Mouse (Mus musculus) heart, embryonic 15.5 days (tissue): ENCODE data around the gene Cd300c. TPM values are rescaled to one million over a fixed set of nuclear protein-coding genes. Genes with fewer than 3 reads are reported as not detected.
A peak's percentile ranks its signal among the peaks of the same experiment; 100 is the strongest.
"Not testable (repeated sequence)": the region's sequence is repeated elsewhere in the genome, so short reads cannot be mapped to it uniquely, and the experiment has no call there.

Experiments used
- ATAC-seq: fragments of 200-750 bp; cut with Nextera tagmentation; replicated peaks from 2 replicates; pipeline ENCODE4 v1.8.0; 2017; ENCODE audit warnings: low read depth, moderate TSS enrichment; ENCODE audit not compliant: insufficient number of reproducible peaks, insufficient read depth, low FRiP score
- H3K27ac ChIP-seq: fragments of 300-500 bp; sonication (generic); 2 replicates; pipeline ENCODE4 v1.5.1; 2015; ENCODE audit warnings: mild to moderate bottlenecking, inconsistent platforms
- H3K27me3 ChIP-seq: fragments of 300-500 bp; sonication (generic); 2 replicates; pipeline ENCODE4 v1.6.1; 2015; ENCODE audit warnings: inconsistent platforms
- H3K36me3 ChIP-seq: fragments of 300-500 bp; sonication (generic); 2 replicates; pipeline ENCODE4 v1.6.1; 2015; ENCODE audit warnings: mild to moderate bottlenecking, inconsistent platforms
- H3K4me1 ChIP-seq: fragments of 300-500 bp; sonication (generic); replicated peaks from 2 replicates; pipeline ENCODE4 v1.6.1; 2015; ENCODE audit warnings: inconsistent platforms
- H3K4me2 ChIP-seq: fragments of 300-500 bp; sonication (generic); 2 replicates; pipeline ENCODE4 v1.6.1; 2015; ENCODE audit warnings: inconsistent platforms, mild to moderate bottlenecking, moderate library complexity
- H3K4me3 ChIP-seq: fragments of 300-500 bp; sonication (generic); 2 replicates; pipeline ENCODE4 v1.5.1; 2015; ENCODE audit warnings: mild to moderate bottlenecking, inconsistent platforms
- H3K9ac ChIP-seq: fragments of 300-500 bp; sonication (generic); 2 replicates; pipeline ENCODE4 v1.6.1; 2015; ENCODE audit warnings: mild to moderate bottlenecking, inconsistent platforms
- H3K9me3 ChIP-seq: fragments of 300-500 bp; sonication (generic); replicated peaks from 2 replicates; pipeline ENCODE4 v1.6.1; 2016; ENCODE audit warnings: inconsistent platforms
- WGBS: fragments of 180-500 bp; shearing (Covaris S2); methylation state at CpG from one replicate; pipeline ENCODE4 v1.1.7; 2015; ENCODE audit warnings: mixed read lengths; 5-methylcytosine and 5-hydroxymethylcytosine counted together
- polyA plus RNA-seq: library from polyadenylated mRNA; unstranded; fragments of >200 nt; fragmentation: Nextera tagmentation; extraction: Ambion mirVana; gene quantifications from 2 replicates; pipeline ENCODE4 v1.2.1, GENCODE M21; 2015

Gene Cd300c
- polyA plus RNA-seq, 1 experiment from 2014 or later, result not detected

- peaks cover 18% of the 10 kb centered on the region for H3K4me1 ChIP-seq
- no peak overlapping the region for H3K4me3 ChIP-seq
- no peak for ATAC-seq
- no peaks in the 10 kb centered on the region for H3K27me3 ChIP-seq
- 77% methylated on average over 5 of the region's 5 CpGs for WGBS
- H3K9ac ChIP-seq, result no peak overlapping the region
- H3K4me2 ChIP-seq, result no peak overlapping the region
- no peak overlapping the region for H3K27ac ChIP-seq
- H3K9me3 ChIP-seq, result no peaks in the 10 kb centered on the region
- H3K36me3 ChIP-seq, result no peaks in the 10 kb centered on the region
Observed at GRCm38 (mm10) chr11:114931041-114931440, 37.9 kb downstream of the Cd300c start.

- H3K27me3 ChIP-seq, result no peaks in the 10 kb centered on the region
- H3K9me3 ChIP-seq, result no peaks in the 10 kb centered on the region
- no peaks in the 10 kb centered on the region for H3K36me3 ChIP-seq
- ATAC-seq, result no peak
- no peak overlapping the region for H3K4me3 ChIP-seq
- H3K9ac ChIP-seq, result no peak overlapping the region
- H3K27ac ChIP-seq, result peak overlapping the region; percentile 65; the same call in 1 of the 2 replicates
- H3K4me2 ChIP-seq, result no peak overlapping the region
- peaks cover 18% of the 10 kb centered on the region for H3K4me1 ChIP-seq
- WGBS, result 62% methylated on average over 2 of the region's 2 CpGs
Observed at GRCm38 (mm10) chr11:114929581-114929980, 39.4 kb downstream of the Cd300c start.

GRCm38 (mm10) chr11:114923961-114924360 lies 45.0 kb downstream of the Cd300c start:
- no peak overlapping the region for H3K4me3 ChIP-seq

GRCm38 (mm10) chr11:114922439-114922838 lies 46.5 kb downstream of the Cd300c start:
- Histone ChIP-seq H3K4me2 (no peak overlapping the region), H3K27ac (no peak overlapping the region), H3K4me1 (no peaks in the 10 kb centered on the region), H3K4me3 (no peak overlapping the region), H3K27me3 (no peaks in the 10 kb centered on the region), H3K9ac (no peak overlapping the region), H3K36me3 (no peaks in the 10 kb centered on the region), H3K9me3 (no peaks in the 10 kb centered on the region)
- ATAC-seq, result no peak
- 75% methylated on average over 4 of the region's 4 CpGs for WGBS

More at GRCm38 (mm10) chr11:114923961-114924360, 45.0 kb downstream of the Cd300c start:
- 70% methylated on average over 4 of the region's 4 CpGs for WGBS
- no peak overlapping the region for H3K27ac ChIP-seq
- no peaks in the 10 kb centered on the region for H3K9me3 ChIP-seq
- H3K4me1 ChIP-seq, result peaks cover 9% of the 10 kb centered on the region
- no peaks in the 10 kb centered on the region for H3K36me3 ChIP-seq
- H3K27me3 ChIP-seq, result no peaks in the 10 kb centered on the region
- H3K9ac ChIP-seq, result no peak overlapping the region
- H3K4me2 ChIP-seq, result no peak overlapping the region
- no peak for ATAC-seq

GRCm38 (mm10) chr11:114917120-114917519 lies 51.8 kb downstream of the Cd300c start:
- H3K36me3 ChIP-seq, result no peaks in the 10 kb centered on the region
- no peak overlapping the region for H3K9ac ChIP-seq
- peaks cover 9% of the 10 kb centered on the region; the same call in 1 of the 2 replicates for H3K4me1 ChIP-seq
- H3K4me3 ChIP-seq, result no peak overlapping the region
- no peaks in the 10 kb centered on the region for H3K27me3 ChIP-seq
- H3K27ac ChIP-seq, result no peak overlapping the region
- ATAC-seq, result no peak
- H3K4me2 ChIP-seq, result no peak overlapping the region
- no peaks in the 10 kb centered on the region for H3K9me3 ChIP-seq
- 64% methylated on average over 6 of the region's 6 CpGs for WGBS

GRCm38 (mm10) chr11:114914978-114915377 lies 54.0 kb downstream of the Cd300c start:
- ATAC-seq, result no peak

GRCm38 (mm10) chr11:114912847-114913246 lies 56.1 kb downstream of the Cd300c start:
- no peak overlapping the region for H3K9ac ChIP-seq
- 0 out of 2 replicates have a peak, but pooled peaks have one; percentile 18 for ATAC-seq
- H3K4me1 ChIP-seq, result peaks cover 9% of the 10 kb centered on the region; the same call in 1 of the 2 replicates
- no peak overlapping the region for H3K4me3 ChIP-seq
- no peaks in the 10 kb centered on the region for H3K9me3 ChIP-seq
- no peaks in the 10 kb centered on the region for H3K27me3 ChIP-seq
- no peak overlapping the region for H3K27ac ChIP-seq
- no peak overlapping the region for H3K4me2 ChIP-seq
- no peaks in the 10 kb centered on the region for H3K36me3 ChIP-seq
- WGBS, result 7% methylated on average over 9 of the region's 9 CpGs

More at GRCm38 (mm10) chr11:114914978-114915377, 54.0 kb downstream of the Cd300c start:
- 19% methylated on average over 7 of the region's 7 CpGs for WGBS
- Histone ChIP-seq H3K4me1 (peaks cover 9% of the 10 kb centered on the region; the same call in 1 of the 2 replicates), H3K4me2 (no peak overlapping the region), H3K27me3 (no peaks in the 10 kb centered on the region), H3K4me3 (no peak overlapping the region), H3K9me3 (no peaks in the 10 kb centered on the region), H3K36me3 (no peaks in the 10 kb centered on the region), H3K27ac (no peak overlapping the region), H3K9ac (no peak overlapping the region)

- not testable (repeated sequence) for H3K4me1 ChIP-seq, H3K9ac ChIP-seq, ATAC-seq, H3K4me3 ChIP-seq, H3K4me2 ChIP-seq, H3K9me3 ChIP-seq, H3K27ac ChIP-seq, H3K36me3 ChIP-seq, H3K27me3 ChIP-seq
- 37% methylated on average over 3 of the region's 3 CpGs for WGBS
Observed at GRCm38 (mm10) chr11:114909538-114909937, 59.4 kb downstream of the Cd300c start.

- 40% methylated on average over 4 of the region's 4 CpGs for WGBS
- H3K36me3 ChIP-seq, result no peaks in the 10 kb centered on the region
- no peak overlapping the region for H3K4me3 ChIP-seq
- no peak for ATAC-seq
- no peak overlapping the region for H3K4me2 ChIP-seq
- H3K27ac ChIP-seq, result no peak overlapping the region
- no peaks in the 10 kb centered on the region for H3K27me3 ChIP-seq
- no peaks in the 10 kb centered on the region for H3K4me1 ChIP-seq
- no peaks in the 10 kb centered on the region for H3K9me3 ChIP-seq
- no peak overlapping the region for H3K9ac ChIP-seq
Observed at GRCm38 (mm10) chr11:114908086-114908485, 60.9 kb downstream of the Cd300c start.

GRCm38 (mm10) chr11:114907567-114907966 lies 61.4 kb downstream of the Cd300c start:
- Histone ChIP-seq H3K9me3 (no peaks in the 10 kb centered on the region), H3K4me1 (no peaks in the 10 kb centered on the region), H3K9ac (no peak overlapping the region), H3K4me2 (no peak overlapping the region), H3K36me3 (no peaks in the 10 kb centered on the region), H3K4me3 (no peak overlapping the region), H3K27me3 (no peaks in the 10 kb centered on the region), H3K27ac (no peak overlapping the region)
- ATAC-seq, result no peak
- WGBS, result 65% methylated on average over 4 of the region's 4 CpGs
